Mouse (Mus musculus): ENCODE data around the gene Vmn1r80.
A peak's percentile ranks its signal among the peaks of the same experiment; 100 is the strongest.
"Not testable (repeated sequence)": the region's sequence is repeated elsewhere in the genome, so short reads cannot be mapped to it uniquely, and the experiment has no call there.

Vmn1r80 gene

DNA sequence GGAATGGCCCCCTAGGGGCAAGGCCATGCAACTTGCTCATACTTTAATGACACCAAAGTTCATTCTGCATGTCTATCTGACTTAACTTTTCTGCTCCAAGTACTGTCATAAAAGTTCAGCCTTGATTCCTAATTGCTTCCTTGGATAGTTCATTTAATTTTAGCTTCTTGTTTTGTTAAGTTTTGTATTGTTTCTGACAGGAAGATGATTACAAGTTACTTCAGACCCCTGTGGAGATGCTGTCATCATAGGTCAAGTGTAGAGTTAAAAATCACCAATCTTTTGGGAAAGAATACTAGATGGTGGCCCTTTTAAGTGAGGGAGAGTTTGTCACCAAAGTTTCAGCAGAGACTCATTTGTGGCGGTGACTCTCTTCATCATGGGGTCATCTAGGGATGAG, at the start of gene Vmn1r80:
Gene Vmn1r80, plus strand, starts transcription at position 301 of the 400 bp plus-strand sequence.
- DNase-seq = peak in 1 of 2 experiments; percentile 1

DNA sequence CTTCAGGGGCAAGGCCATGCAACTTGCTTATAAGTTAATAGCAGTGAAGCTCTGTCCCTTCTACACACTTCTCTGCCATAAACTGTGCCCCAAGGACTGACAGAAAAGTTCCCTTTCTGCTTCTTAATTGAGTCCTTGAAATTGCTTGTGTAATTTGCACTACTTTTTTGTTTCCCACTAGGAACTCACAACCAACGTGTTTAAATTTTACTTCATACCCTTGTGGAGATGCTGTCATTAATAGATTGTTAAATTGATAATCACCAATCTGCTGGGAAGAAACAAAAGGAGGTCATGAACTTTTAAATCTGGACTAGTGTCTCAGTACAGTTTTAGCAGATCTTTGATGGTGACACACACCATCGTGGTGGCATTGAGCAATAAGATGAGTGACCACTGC, 39.1 kb upstream of the Vmn1r80 start, which contains the start of gene Vmn1r78:
Gene Vmn1r78, plus strand, starts transcription at position 301 of the 400 bp plus-strand sequence.
- no peak for DNase-seq

DNA sequence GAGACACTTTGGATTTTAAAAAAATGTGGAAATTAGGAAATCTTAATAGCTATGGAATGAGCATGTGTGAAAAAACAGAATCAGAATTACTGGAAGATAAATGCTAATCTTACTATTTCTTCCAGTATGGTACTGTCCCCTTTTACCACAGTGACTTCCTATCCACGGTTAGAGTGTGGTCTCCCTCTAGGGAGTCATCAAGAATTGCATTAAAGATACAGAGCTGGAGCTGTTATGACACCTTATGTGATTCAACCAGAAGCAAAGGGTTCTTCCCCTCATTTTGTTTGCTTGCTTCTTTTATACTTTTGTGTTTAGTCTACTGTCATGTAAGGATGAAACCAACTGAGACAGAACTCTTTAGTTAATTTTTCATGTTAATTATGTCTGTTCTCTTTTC, 32.6 kb upstream of the Vmn1r80 start:
- not testable (repeated sequence) for DNase-seq

DNA sequence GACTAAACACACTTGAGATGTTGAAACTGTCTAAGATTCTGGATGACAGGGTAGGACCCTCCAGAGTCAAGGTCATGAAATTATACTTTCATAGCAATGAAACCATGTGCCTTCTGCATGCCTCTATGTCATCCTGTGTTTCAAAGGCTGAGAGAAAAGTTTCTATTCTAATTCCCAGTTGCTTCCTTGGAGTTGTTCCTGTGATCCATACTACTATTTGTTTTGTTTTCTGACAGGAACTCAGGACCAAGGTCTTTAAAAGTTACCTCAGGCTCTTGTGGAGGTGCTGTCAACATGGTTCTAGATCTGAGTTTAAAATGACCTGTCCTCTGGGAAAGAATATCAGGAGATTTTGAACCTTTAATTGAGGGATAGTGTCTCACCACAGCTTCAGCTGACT, 18.1 kb upstream of the Vmn1r80 start, which contains the start of gene Vmn1r79:
Gene Vmn1r79, plus strand, starts transcription at position 301 of the 400 bp plus-strand sequence.
- DNase-seq = not testable (repeated sequence)

DNA sequence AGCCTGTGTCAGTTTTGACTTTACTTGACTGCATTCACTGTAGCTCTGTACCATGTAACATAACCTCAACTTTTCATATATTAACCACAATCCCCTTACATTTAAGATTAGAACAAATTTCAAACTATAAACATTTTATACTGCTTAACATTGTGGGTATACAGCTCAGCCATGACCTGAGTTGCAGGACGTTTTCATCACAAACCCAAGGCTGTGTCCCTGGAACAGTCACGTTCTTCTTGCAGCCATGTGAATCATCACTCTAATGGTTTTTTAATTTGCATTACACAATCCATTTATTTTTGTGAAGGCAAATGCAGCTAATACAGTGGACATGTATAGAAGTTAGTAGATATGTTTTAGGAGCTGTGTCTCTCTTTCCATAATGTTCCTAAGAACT, 16.2 kb upstream of the Vmn1r80 start:
- not testable (repeated sequence) for DNase-seq

DNA sequence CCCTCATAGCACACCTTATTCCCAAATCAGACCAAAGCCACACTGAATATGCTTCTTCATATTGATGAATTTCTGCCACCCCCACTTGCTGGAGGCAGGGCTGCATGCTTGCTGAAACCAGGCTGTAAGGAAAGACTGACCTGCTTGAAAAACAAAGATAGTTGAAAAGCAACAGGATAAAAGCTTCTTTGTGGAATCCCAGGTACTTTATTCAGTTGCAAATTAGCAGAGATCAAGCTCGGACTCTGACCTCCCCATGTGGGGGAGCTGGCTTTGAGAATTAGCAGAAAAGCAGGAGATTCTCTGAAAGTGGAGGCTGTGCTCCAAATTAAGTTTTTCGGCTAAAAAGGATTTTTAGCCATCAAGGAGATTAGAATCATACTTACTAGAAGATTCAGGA, 15.1 kb downstream of the Vmn1r80 start:
- no peak for DNase-seq

Data from kidney, postnatal 36 days (tissue).